Mouse (Mus musculus) midbrain, postnatal 0 days (tissue): ENCODE measurements around the gene Xaf1. TPM values are rescaled to one million over a fixed set of nuclear protein-coding genes. Genes with fewer than 3 reads are reported as not detected.

Experiments
- ATAC-seq: fragments of 200-750 bp; cut with Nextera tagmentation; 2 replicates; pipeline ENCODE4 v1.8.0; 2017; ENCODE audit warnings: moderate number of reproducible peaks, mild to moderate bottlenecking, moderate TSS enrichment, moderate library complexity; ENCODE audit not compliant: low FRiP score
- DNase-seq: peaks from one replicate; pipeline ENCODE4 v3.0.0-alpha.2; 2015; ENCODE audit warnings: low spot score
- H3K27ac ChIP-seq: fragments of 300-500 bp; sonication (generic); 2 replicates; pipeline ENCODE4 v1.5.1; 2014; ENCODE audit warnings: low read depth, mild to moderate bottlenecking, low read length, mixed read lengths
- H3K27me3 ChIP-seq: fragments of 300-500 bp; sonication (generic); 2 replicates; pipeline ENCODE4 v1.6.1; 2014; ENCODE audit warnings: low read length, control low read depth, mixed read lengths; ENCODE audit not compliant: insufficient read depth
- H3K36me3 ChIP-seq: fragments of 300-500 bp; sonication (generic); 2 replicates; pipeline ENCODE4 v1.6.1; 2014; ENCODE audit warnings: low read length, control low read depth, mixed read lengths; ENCODE audit not compliant: insufficient read depth
- H3K4me1 ChIP-seq: fragments of 300-500 bp; sonication (generic); 2 replicates; pipeline ENCODE4 v1.6.1; 2014; ENCODE audit warnings: mild to moderate bottlenecking, control low read depth, antibody characterized with exemption, low read length, mixed read lengths; ENCODE audit not compliant: insufficient read depth
- H3K4me2 ChIP-seq: fragments of 300-500 bp; sonication (generic); 2 replicates; pipeline ENCODE4 v1.6.1; 2014; ENCODE audit warnings: low read depth, mild to moderate bottlenecking, low read length, mixed read lengths; ENCODE audit not compliant: poor library complexity, severe bottlenecking
- H3K4me3 ChIP-seq: fragments of 300-500 bp; sonication (generic); 2 replicates; pipeline ENCODE4 v1.5.1; 2014; ENCODE audit warnings: low read depth, mild to moderate bottlenecking, low read length, moderate library complexity
- H3K9ac ChIP-seq: fragments of 300-500 bp; sonication (generic); replicated peaks from 2 replicates; pipeline ENCODE4 v1.6.1; 2014; ENCODE audit warnings: mild to moderate bottlenecking, low read length, moderate library complexity, mixed read lengths; ENCODE audit not compliant: poor library complexity, severe bottlenecking
- H3K9me3 ChIP-seq: fragments of 300-500 bp; sonication (generic); 2 replicates; pipeline ENCODE4 v1.6.1; 2016; ENCODE audit warnings: low read length, control low read depth
- CTCF ChIP-seq: IDR thresholded peaks from 2 replicates; pipeline ENCODE4 v1.5.1; 2016; ENCODE audit warnings: antibody characterized with exemption, mild to moderate bottlenecking
- WGBS: fragments of 180-500 bp; shearing (Covaris S2); extraction: QIAGEN DNeasy Blood & Tissue Kit; methylation state at CpG from one replicate; pipeline ENCODE4 v1.1.7; 2014; 5-methylcytosine and 5-hydroxymethylcytosine counted together
- polyA plus RNA-seq: library from polyadenylated mRNA; unstranded; fragments of >200 nt; fragmentation: Nextera tagmentation; extraction: Ambion mirVana; gene quantifications from 2 replicates; pipeline ENCODE4 v1.2.1, GENCODE M21; 2015
- total RNA-seq: library from RNA; depleted of rRNA; stranded (reverse); fragments of >200 nt; gene quantifications from 2 replicates; pipeline ENCODE4 v1.2.3, GENCODE M21; 2014

Xaf1 gene
- total and polyA plus RNA-seq, 2 experiments from 2014 or later = 0.93 to 6.0 TPM

GRCm38 (mm10) chr11:72318026-72318425 is 16.6 kb downstream of the Xaf1 start:
- DNase-seq = no peak
- Histone ChIP-seq H3K27me3 (peaks cover 14% of the 10 kb centered on the region), H3K4me3 (no peak overlapping the region), H3K4me1 (no peaks in the 10 kb centered on the region), H3K4me2 (no peak overlapping the region), H3K27ac (no peak overlapping the region), H3K36me3 (no peaks in the 10 kb centered on the region), H3K9me3 (no peaks in the 10 kb centered on the region), H3K9ac (no peak overlapping the region)
- no peak for ATAC-seq
- TF ChIP-seq CTCF = no peak
- WGBS = 84% methylated on average over 5 of the region's 5 CpGs

GRCm38 (mm10) chr11:72324431-72324830 is 23.0 kb downstream of the Xaf1 start:
- H3K4me1 ChIP-seq = no peaks in the 10 kb centered on the region
- H3K27ac ChIP-seq = no peak overlapping the region
- H3K4me2 ChIP-seq = no peak overlapping the region
- DNase-seq (no peak), ATAC-seq (no peak)
- 77% methylated on average over 3 of the region's 3 CpGs for WGBS
- no peaks in the 10 kb centered on the region for H3K27me3 ChIP-seq
- no peak overlapping the region for H3K4me3 ChIP-seq
- H3K36me3 ChIP-seq = no peaks in the 10 kb centered on the region
- TF ChIP-seq CTCF = peak; percentile 41; the same call in 1 of the 2 replicates
- H3K9me3 ChIP-seq = no peaks in the 10 kb centered on the region
- no peak overlapping the region for H3K9ac ChIP-seq

- WGBS = 90% methylated on average over 4 of the region's 4 CpGs
Observed at GRCm38 (mm10) chr11:72325701-72326100, 24.3 kb downstream of the Xaf1 start.

GRCm38 (mm10) chr11:72332951-72333667 is 31.7 kb downstream of the Xaf1 start:
- TF ChIP-seq CTCF = no peak
- no peaks in the 10 kb centered on the region for H3K4me1 ChIP-seq
- no peak overlapping the region for H3K9ac ChIP-seq
- no peak for ATAC-seq
- no peak overlapping the region for H3K27ac ChIP-seq
- no peak overlapping the region for H3K4me2 ChIP-seq
- DNase-seq = no peak
- H3K36me3 ChIP-seq = no peaks in the 10 kb centered on the region
- H3K27me3 ChIP-seq = no peaks in the 10 kb centered on the region
- no peaks in the 10 kb centered on the region for H3K9me3 ChIP-seq
- H3K4me3 ChIP-seq = no peak overlapping the region
- 53% methylated on average over 9 of the region's 9 CpGs for WGBS

More at GRCm38 (mm10) chr11:72325701-72326100, 24.3 kb downstream of the Xaf1 start:
- no peaks in the 10 kb centered on the region for H3K36me3 ChIP-seq
- TF ChIP-seq CTCF = no peak
- no peak overlapping the region for H3K27ac ChIP-seq
- H3K9me3 ChIP-seq = no peaks in the 10 kb centered on the region
- no peaks in the 10 kb centered on the region for H3K4me1 ChIP-seq
- no peak overlapping the region for H3K9ac ChIP-seq
- no peaks in the 10 kb centered on the region for H3K27me3 ChIP-seq
- no peak overlapping the region for H3K4me2 ChIP-seq
- no peak for DNase-seq
- no peak for ATAC-seq
- H3K4me3 ChIP-seq = no peak overlapping the region

- ATAC-seq (no peak), DNase-seq (no peak)
- no peak for TF ChIP-seq CTCF
- no peak overlapping the region for H3K4me3 ChIP-seq
- no peaks in the 10 kb centered on the region for H3K9me3 ChIP-seq
- WGBS = 79% methylated on average over 4 of the region's 4 CpGs
- no peak overlapping the region for H3K4me2 ChIP-seq
- H3K9ac ChIP-seq = no peak overlapping the region
- no peaks in the 10 kb centered on the region for H3K4me1 ChIP-seq
- no peaks in the 10 kb centered on the region for H3K27me3 ChIP-seq
- H3K27ac ChIP-seq = no peak overlapping the region
- H3K36me3 ChIP-seq = no peaks in the 10 kb centered on the region
Observed at GRCm38 (mm10) chr11:72334653-72335052, 33.2 kb downstream of the Xaf1 start.

GRCm38 (mm10) chr11:72336726-72337125 is 35.3 kb downstream of the Xaf1 start:
- H3K4me2 ChIP-seq = no peak overlapping the region
- no peaks in the 10 kb centered on the region for H3K4me1 ChIP-seq
- H3K36me3 ChIP-seq = no peaks in the 10 kb centered on the region
- no peaks in the 10 kb centered on the region for H3K9me3 ChIP-seq
- TF ChIP-seq CTCF = no peak
- DNase-seq (no peak), ATAC-seq (no peak)
- H3K9ac ChIP-seq = no peak overlapping the region
- no peak overlapping the region for H3K4me3 ChIP-seq
- WGBS = 87% methylated on average over 8 of the region's 8 CpGs
- H3K27ac ChIP-seq = no peak overlapping the region
- H3K27me3 ChIP-seq = no peaks in the 10 kb centered on the region
